Mouse (Mus musculus) olfactory bulb, adult 2 months (tissue): Measurements from ENCODE around the gene Tbc1d2.

Experiments used
- CTCF ChIP-seq: fragments of 200-500 bp; IDR thresholded peaks from 2 replicates; pipeline ENCODE4 v1.5.1; 2012; ENCODE audit warnings: low read depth, mild to moderate bottlenecking, low read length, moderate library complexity; ENCODE audit not compliant: insufficient read depth
- POLR2A ChIP-seq: fragments of 200-500 bp; IDR thresholded peaks from 2 replicates; pipeline ENCODE4 v1.6.1; 2012; ENCODE audit warnings: mild to moderate bottlenecking, low read depth, low read length, moderate library complexity; ENCODE audit not compliant: insufficient read depth

- no peak for TF ChIP-seq CTCF
- TF ChIP-seq POLR2A = no peak
Observed at GRCm38 (mm10) chr4:46628873-46629272, 21.1 kb downstream of the Tbc1d2 start.
